In the genomic region with DNA sequence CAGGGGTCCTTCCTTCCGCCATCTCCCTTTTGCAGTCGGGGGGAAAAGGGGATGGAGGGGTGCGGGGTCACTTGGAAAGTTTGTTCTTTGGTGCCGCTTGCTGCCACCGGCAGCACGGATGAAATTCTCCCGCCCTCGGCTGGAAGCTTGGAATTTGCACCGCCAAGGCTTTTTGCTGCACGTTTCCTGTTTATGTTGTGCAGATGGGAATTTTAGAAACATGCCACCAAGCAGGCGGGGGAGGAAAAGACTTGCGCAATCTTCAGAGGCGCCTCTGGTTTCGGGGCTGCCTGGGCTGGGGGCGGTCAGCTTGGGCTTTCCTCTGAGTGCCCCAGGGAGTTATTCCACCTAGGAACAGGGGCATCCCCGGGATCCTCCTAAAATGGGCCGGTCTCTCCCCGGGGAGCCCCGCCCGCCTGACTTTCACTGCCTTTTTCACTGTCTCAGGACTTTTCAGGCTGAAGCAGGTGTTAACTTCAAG, we compare ENCODE assay signal across 8 mouse cellular contexts. TPM values are rescaled to one million over a fixed set of nuclear protein-coding genes. Genes with fewer than 3 reads are reported as not detected.
DNase-seq lines count a peak whose midpoint lies in the region; ATAC-seq and TF ChIP-seq lines count a peak whose summit lies in the region.

No protein-coding gene starts in this region.

- intact Hi-C loops in heart, adult 2 months (cut with DNase I) = no loop called here

- TF ChIP-seq CTCF in cortical plate, adult 2 months (IDR thresholded peaks at IDR 0.05; ENCODE audit: extremely low read depth, insufficient read depth, low read length) = no peak
- TF ChIP-seq CTCF in heart, adult 2 months (IDR thresholded peaks at IDR 0.05) = no peak

- 1% methylated on average over 20 of the region's 20 CpGs for WGBS in heart, adult 2 months
- under 1% methylated on average over 20 of the region's 20 CpGs for WGBS in limb, embryonic 12.5 days
- 0% methylated on average over 20 of the region's 20 CpGs for WGBS in midbrain, embryonic 13.5 days

- H3K4me3 ChIP-seq in megakaryocyte, embryonic 14.5 days (replicated peaks) = peak overlapping the region; percentile 92
- H3K4me3 ChIP-seq in cortical plate, adult 2 months (ENCODE audit: insufficient read depth, low read length) = peak overlapping the region; percentile 55
- H3K4me3 ChIP-seq in heart, adult 2 months = peak overlapping the region; percentile 79
- H3K4me3 ChIP-seq in limb, embryonic 12.5 days (replicated peaks) = peak overlapping the region; percentile 87
- H3K4me3 ChIP-seq in midbrain, embryonic 13.5 days (replicated peaks) = peak overlapping the region; percentile 95

- H3K36me3 ChIP-seq in megakaryocyte, embryonic 14.5 days (replicated peaks; ENCODE audit: low read length) = no peaks in the 10 kb centered on the region
- H3K36me3 ChIP-seq in heart, adult 2 months (ENCODE audit: control insufficient read depth, insufficient read depth, low read length) = peaks cover 6% of the 10 kb centered on the region; the same call in 1 of the 2 replicates
- H3K36me3 ChIP-seq in limb, embryonic 12.5 days = no peaks in the 10 kb centered on the region
- H3K36me3 ChIP-seq in midbrain, embryonic 13.5 days = no peaks in the 10 kb centered on the region

- peaks cover 5% of the 10 kb centered on the region for H3K79me2 ChIP-seq in heart, adult 2 months (replicated peaks; ENCODE audit: control insufficient read depth, insufficient read depth, low read length)

- peak overlapping the region; percentile 93 for H3K27ac ChIP-seq in cortical plate, adult 2 months (ENCODE audit: insufficient read depth, low read length)
- peak overlapping the region; percentile 98 for H3K27ac ChIP-seq in heart, adult 2 months
- H3K27ac ChIP-seq in limb, embryonic 12.5 days = peak overlapping the region; percentile 97
- peak overlapping the region; percentile 98 for H3K27ac ChIP-seq in midbrain, embryonic 13.5 days

- peak overlapping the region; percentile 98 for H3K9ac ChIP-seq in heart, adult 2 months (ENCODE audit: low read depth, low read length)
- H3K9ac ChIP-seq in limb, embryonic 12.5 days (replicated peaks) = peak overlapping the region; percentile 91
- peak overlapping the region; percentile 94 for H3K9ac ChIP-seq in midbrain, embryonic 13.5 days (replicated peaks)

- H3K4me1 ChIP-seq in megakaryocyte, embryonic 14.5 days = peaks cover 35% of the 10 kb centered on the region
- peaks cover 4% of the 10 kb centered on the region for H3K4me1 ChIP-seq in cortical plate, adult 2 months (ENCODE audit: control insufficient read depth, insufficient read depth, low read length)
- peaks cover 8% of the 10 kb centered on the region for H3K4me1 ChIP-seq in heart, adult 2 months (ENCODE audit: control insufficient read depth, insufficient read depth, low read length)
- peaks cover 12% of the 10 kb centered on the region for H3K4me1 ChIP-seq in limb, embryonic 12.5 days (replicated peaks)
- H3K4me1 ChIP-seq in midbrain, embryonic 13.5 days (replicated peaks) = peaks cover 30% of the 10 kb centered on the region

- DNase-seq in heart, adult 2 months = peak; percentile 78 to 83
- DNase-seq in kidney, adult 11 months = peak; percentile 83
- peak; percentile 61 for DNase-seq in testis, postnatal 14 days (ENCODE audit: low spot score)

- peak overlapping the region; percentile 90 for H3K4me2 ChIP-seq in limb, embryonic 12.5 days
- peak overlapping the region; percentile 81 for H3K4me2 ChIP-seq in midbrain, embryonic 13.5 days (replicated peaks)

- no peak for ATAC-seq in megakaryocyte, adult 5-6 weeks (ENCODE audit: poor library complexity, severe bottlenecking)
- no peak for ATAC-seq in limb, embryonic 12.5 days (ENCODE audit: insufficient number of reproducible peaks, insufficient read depth, low FRiP score, low TSS enrichment, low read depth)
- ATAC-seq in midbrain, embryonic 13.5 days = peak; percentile 16; the same call in 1 of the 2 replicates

- TF ChIP-seq EP300 in heart, adult 2 months (IDR thresholded peaks at IDR 0.05; ENCODE audit: insufficient read depth, low read depth, low read length) = 0 out of 2 replicates have a peak, but pooled peaks have one; percentile 42

- peaks cover 85% of the 10 kb centered on the region for H3K27me3 ChIP-seq in megakaryocyte, embryonic 14.5 days (replicated peaks)
- H3K27me3 ChIP-seq in heart, adult 2 months (ENCODE audit: control insufficient read depth, insufficient read depth, low read length) = no peaks in the 10 kb centered on the region
- H3K27me3 ChIP-seq in limb, embryonic 12.5 days = peaks cover 5% of the 10 kb centered on the region; the same call in 1 of the 2 replicates
- peaks cover 12% of the 10 kb centered on the region for H3K27me3 ChIP-seq in midbrain, embryonic 13.5 days

- no peak for TF ChIP-seq POLR2A in cortical plate, adult 2 months (IDR thresholded peaks at IDR 0.05; ENCODE audit: extremely low read depth, insufficient read depth, low read length)
- TF ChIP-seq POLR2A in heart, adult 2 months (IDR thresholded peaks at IDR 0.05; ENCODE audit: insufficient read depth, low read depth, low read length) = 0 out of 2 replicates have a peak, but pooled peaks have one; percentile 11

- 0 out of 2 replicates have a peak, but pooled peaks cover 4% of the 10 kb centered on the region for H3K9me3 ChIP-seq in megakaryocyte, embryonic 14.5 days
- H3K9me3 ChIP-seq in limb, embryonic 12.5 days = no peaks in the 10 kb centered on the region
- H3K9me3 ChIP-seq in midbrain, embryonic 13.5 days = no peaks in the 10 kb centered on the region

RNA-seq across cellular contexts. Expression of gene Sbf2, which starts 0.5 kb away (rescaled TPM):
- 0.55 TPM in 1 of 2 replicates, not detected in the other for polyA plus RNA-seq in megakaryocyte, embryonic 14.5 days (2012; ENCODE audit: insufficient read depth, low replicate concordance)
- 4.3 and 4.6 TPM in 2 replicates for total RNA-seq in megakaryocyte, adult 5-6 weeks (2015)
- total RNA-seq in megakaryocyte, adult 5-6 weeks (2017) = 2.2 and 2.5 TPM in 2 replicates
- polyA plus RNA-seq in cortical plate, adult 2 months (2012; rRNA removed) = 32.8 and 34.2 TPM in 2 replicates
- 10 to 100 TPM; 39.7 to 40.4 TPM for total RNA-seq in heart, adult 2 months (2021)
- 16.1 and 31.1 TPM in 2 replicates for polyA plus RNA-seq in heart, adult 2 months (2012; rRNA removed)
- 34.2 and 35.1 TPM in 2 replicates for polyA plus RNA-seq in limb, embryonic 12.5 days (2016; fragmentation: Nextera tagmentation; extraction: Ambion mirVana)
- polyA plus RNA-seq in midbrain, embryonic 13.5 days (2015; fragmentation: Nextera tagmentation; extraction: Ambion mirVana) = 57.6 and 63.2 TPM in 2 replicates

RNA-seq across cellular contexts. Expression of gene Adm, which starts 12.3 kb away (rescaled TPM):
- polyA plus RNA-seq in megakaryocyte, embryonic 14.5 days (2012; ENCODE audit: insufficient read depth, low replicate concordance) = not detected in 2 replicates
- total RNA-seq in megakaryocyte, adult 5-6 weeks (2015) = 0.13 TPM in 1 of 2 replicates, not detected in the other
- not detected in 2 replicates for total RNA-seq in megakaryocyte, adult 5-6 weeks (2017)
- polyA plus RNA-seq in cortical plate, adult 2 months (2012; rRNA removed) = 2.0 and 3.0 TPM in 2 replicates
- 10 to 100 TPM in 1 of 2 experiments, 1 to 10 TPM in 1; 9.0 to 11.2 TPM for total RNA-seq in heart, adult 2 months (2021)
- polyA plus RNA-seq in heart, adult 2 months (2012; rRNA removed) = 18.1 and 18.8 TPM in 2 replicates
- polyA plus RNA-seq in limb, embryonic 12.5 days (2016; fragmentation: Nextera tagmentation; extraction: Ambion mirVana) = 1.2 and 2.1 TPM in 2 replicates
- 4.5 TPM in 2 replicates for polyA plus RNA-seq in midbrain, embryonic 13.5 days (2015; fragmentation: Nextera tagmentation; extraction: Ambion mirVana)

Comparison
In these comparisons a context has a peak if more than half of its experiments do, and no peak if none do; other contexts are left out.
1. RNA of gene Sbf2, which starts 0.5 kb away (polyA plus RNA-seq): 57.6 to 63.2 TPM in midbrain, embryonic 13.5 days, 34.2 to 35.1 TPM in limb, embryonic 12.5 days, 32.8 to 34.2 TPM in cortical plate, adult 2 months and 16.1 to 31.1 TPM in heart, adult 2 months; 0.55 TPM in megakaryocyte, embryonic 14.5 days; every median in the first group is over 10 times any median in the second.
2. Peak in every context shown above with its lines, with median percentiles within 50 percentile points of each other: H3K4me3 ChIP-seq, H3K27ac ChIP-seq, DNase-seq and H3K9ac ChIP-seq.